Mouse (Mus musculus): ENCODE data around the gene Med12l. TPM values are rescaled to one million over a fixed set of nuclear protein-coding genes. Genes with fewer than 3 reads are reported as not detected.

Med12l gene
- polyA plus RNA-seq, 1 experiment from 2014 or later: 4.0 TPM

DNA sequence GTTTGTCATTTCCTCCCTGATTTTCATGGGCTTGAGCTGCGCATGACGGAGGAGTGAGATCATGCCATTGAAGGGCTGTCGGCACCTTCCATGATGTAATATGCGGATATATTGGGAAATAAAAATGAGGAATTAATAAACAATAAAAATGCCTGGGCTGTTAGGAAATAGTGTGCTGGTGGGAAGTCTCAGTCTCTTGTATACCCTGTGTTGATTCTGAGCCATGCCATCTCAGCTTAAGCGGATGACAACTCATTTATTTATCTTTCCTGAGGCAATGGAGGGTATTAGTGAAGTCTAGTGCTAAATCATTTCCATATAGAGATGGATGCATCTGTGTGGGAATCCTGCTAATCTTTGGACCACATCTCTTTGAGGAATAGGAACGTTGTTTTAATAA lies 242.4 kb downstream of the Med12l start:
- H3K4me3 ChIP-seq (replicated peaks): no peak overlapping the region
- no peak overlapping the region for H3K4me2 ChIP-seq (replicated peaks)
- H3K27me3 ChIP-seq: no peaks in the 10 kb centered on the region
- 93% methylated on average over 6 of the region's 6 CpGs for whole genome bisulfite sequencing
- no peak overlapping the region for H3K27ac ChIP-seq
- H3K9me3 ChIP-seq: no peaks in the 10 kb centered on the region
- H3K36me3 ChIP-seq: no peaks in the 10 kb centered on the region
- no peaks in the 10 kb centered on the region; the same call in 1 of the 2 replicates for H3K4me1 ChIP-seq (replicated peaks)
- H3K9ac ChIP-seq (replicated peaks): no peak overlapping the region
- no peak for ATAC-seq

DNA sequence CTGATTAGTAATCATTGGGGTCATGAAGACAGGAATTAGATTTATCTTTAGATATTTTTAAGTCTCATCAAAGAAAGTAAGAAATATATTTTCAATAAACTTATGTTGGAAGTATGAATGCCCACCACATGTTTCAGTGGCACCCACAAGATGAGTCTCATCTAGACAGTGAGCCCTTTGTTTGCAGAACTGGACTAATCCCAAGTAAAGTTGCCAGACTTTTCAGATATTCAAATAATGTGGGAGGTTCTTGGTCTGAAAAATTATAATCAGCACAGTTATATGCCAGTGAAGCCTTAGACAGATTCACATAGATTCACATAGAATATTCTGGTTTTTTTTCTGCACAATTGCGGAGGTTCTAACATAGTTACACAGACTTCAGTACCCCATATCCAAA lies 244.8 kb downstream of the Med12l start:
- Histone ChIP-seq H3K36me3 (no peaks in the 10 kb centered on the region), H3K27me3 (no peaks in the 10 kb centered on the region), H3K9ac (replicated peaks) (no peak overlapping the region), H3K27ac (no peak overlapping the region), H3K4me2 (replicated peaks) (no peak overlapping the region), H3K9me3 (no peaks in the 10 kb centered on the region), H3K4me1 (replicated peaks) (no peaks in the 10 kb centered on the region; the same call in 1 of the 2 replicates), H3K4me3 (replicated peaks) (no peak overlapping the region)
- ATAC-seq: no peak
- 96% methylated on average over 1 of the region's 1 CpGs for WGBS

GRCm38 (mm10) chr3:59257740-59258664 lies 252.4 kb downstream of the Med12l start:
- Histone ChIP-seq H3K27ac (no peak overlapping the region), H3K36me3 (0 out of 2 replicates have a peak, but pooled peaks cover 5% of the 10 kb centered on the region), H3K4me1 (replicated peaks) (peaks cover 13% of the 10 kb centered on the region), H3K9ac (replicated peaks) (no peak overlapping the region), H3K4me3 (replicated peaks) (no peak overlapping the region), H3K9me3 (no peaks in the 10 kb centered on the region), H3K4me2 (replicated peaks) (no peak overlapping the region), H3K27me3 (no peaks in the 10 kb centered on the region)
- WGBS: 91% methylated on average over 20 of the region's 20 CpGs
- ATAC-seq: no peak

GRCm38 (mm10) chr3:59260745-59261144 lies 255.1 kb downstream of the Med12l start:
- H3K4me2 ChIP-seq (replicated peaks): no peak overlapping the region
- no peaks in the 10 kb centered on the region for H3K27me3 ChIP-seq
- peaks cover 14% of the 10 kb centered on the region for H3K4me1 ChIP-seq (replicated peaks)
- no peak overlapping the region for H3K9ac ChIP-seq (replicated peaks)
- no peak for ATAC-seq
- 0 out of 2 replicates have a peak, but pooled peaks cover 5% of the 10 kb centered on the region for H3K36me3 ChIP-seq
- no peaks in the 10 kb centered on the region for H3K9me3 ChIP-seq
- no peak overlapping the region for H3K27ac ChIP-seq
- no peak overlapping the region for H3K4me3 ChIP-seq (replicated peaks)
- 78% methylated on average over 5 of the region's 5 CpGs for WGBS

- H3K27ac ChIP-seq: no peak overlapping the region
- WGBS: 32% methylated on average over 9 of the region's 9 CpGs
- H3K9ac ChIP-seq (replicated peaks): no peak overlapping the region
- H3K27me3 ChIP-seq: no peaks in the 10 kb centered on the region
- no peak overlapping the region for H3K4me2 ChIP-seq (replicated peaks)
- peak; percentile 15; the same call in 1 of the 2 replicates for ATAC-seq
- no peaks in the 10 kb centered on the region for H3K9me3 ChIP-seq
- peaks cover 14% of the 10 kb centered on the region for H3K4me1 ChIP-seq (replicated peaks)
- no peak overlapping the region for H3K4me3 ChIP-seq (replicated peaks)
- 0 out of 2 replicates have a peak, but pooled peaks cover 5% of the 10 kb centered on the region for H3K36me3 ChIP-seq
Measured at GRCm38 (mm10) chr3:59261709-59262472, 256.3 kb downstream of the Med12l start.

DNA sequence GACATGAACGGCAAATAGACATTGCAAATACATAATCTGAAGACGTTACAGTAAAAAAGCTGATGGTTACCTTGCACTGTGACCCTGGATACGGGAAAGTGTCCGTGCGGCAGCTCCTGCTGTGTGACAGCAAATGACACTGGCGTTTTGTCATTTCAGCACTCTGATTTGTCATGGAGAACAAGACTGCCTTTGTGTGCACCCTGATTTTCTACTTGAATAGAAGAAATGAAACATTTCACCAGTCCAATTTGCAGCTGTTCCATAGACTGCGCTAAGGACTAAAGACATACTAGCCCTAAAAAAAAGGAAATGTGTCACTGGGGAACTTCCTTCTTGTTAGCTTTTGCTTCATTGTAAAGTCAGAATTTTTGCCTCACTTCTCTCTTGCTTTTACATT lies 257.1 kb downstream of the Med12l start, which contains the start of gene P2ry12:
Gene P2ry12, minus strand, starts transcription at position 168 of the 400 bp plus-strand sequence.
- 16% methylated on average over 7 of the region's 7 CpGs for WGBS
- Histone ChIP-seq H3K36me3 (0 out of 2 replicates have a peak, but pooled peaks cover 5% of the 10 kb centered on the region), H3K27ac (no peak within 1 kb of the TSS), H3K9me3 (no peaks in the 10 kb centered on the region), H3K4me1 (replicated peaks) (peaks cover 14% of the 10 kb centered on the region), H3K9ac (replicated peaks) (no peak within 1 kb of the TSS), H3K4me3 (replicated peaks) (no peak within 1 kb of the TSS), H3K27me3 (no peaks in the 10 kb centered on the region), H3K4me2 (replicated peaks) (peak within 1 kb of the TSS; percentile 14; the same call in 1 of the 2 replicates)
- ATAC-seq: peak; percentile 57; the same call in 1 of the 2 replicates

DNA sequence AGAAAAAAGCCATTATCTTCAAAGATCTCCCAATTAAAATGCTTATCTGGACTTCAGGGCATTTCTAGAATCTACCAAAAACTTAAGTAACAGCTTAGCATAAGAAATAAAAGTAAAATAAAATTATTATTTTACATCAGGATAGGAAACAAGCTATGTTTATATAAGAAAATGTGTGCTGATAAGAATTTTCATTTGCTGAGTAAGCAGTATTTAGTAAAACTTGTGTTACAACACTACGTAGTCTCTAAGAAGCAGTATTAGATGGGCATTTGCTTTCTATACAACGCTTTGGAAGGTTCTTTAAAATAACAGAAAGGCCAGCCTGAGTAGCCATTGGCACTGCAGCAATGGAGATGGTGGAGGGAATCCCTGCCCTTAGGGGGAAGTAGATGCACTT lies 257.8 kb downstream of the Med12l start:
- Histone ChIP-seq H3K9ac (replicated peaks) (no peak overlapping the region), H3K27me3 (no peaks in the 10 kb centered on the region), H3K36me3 (no peaks in the 10 kb centered on the region), H3K4me3 (replicated peaks) (no peak overlapping the region), H3K9me3 (no peaks in the 10 kb centered on the region), H3K4me1 (replicated peaks) (peaks cover 14% of the 10 kb centered on the region), H3K27ac (no peak overlapping the region), H3K4me2 (replicated peaks) (no peak overlapping the region)
- ATAC-seq: no peak
- 93% methylated on average over 2 of the region's 2 CpGs for WGBS

DNA sequence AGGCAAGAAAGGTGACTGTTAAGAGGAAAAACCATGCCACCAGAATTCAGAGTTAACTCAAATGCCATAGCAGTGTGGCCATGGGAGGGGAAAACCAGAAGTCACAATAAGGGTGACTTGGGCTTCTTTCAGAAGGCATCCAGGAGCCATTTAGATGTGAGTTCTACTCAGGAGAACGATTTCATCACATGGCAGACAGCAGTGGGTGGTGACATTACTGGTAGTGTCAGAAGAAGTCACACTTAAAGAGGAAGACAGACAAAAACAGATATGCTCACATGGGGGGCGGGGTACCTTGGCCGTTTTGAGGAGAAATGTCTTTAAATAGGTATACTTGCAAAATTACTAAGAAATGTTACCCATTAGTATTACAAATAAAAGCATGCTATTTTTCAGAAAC lies 258.4 kb downstream of the Med12l start:
- no peaks in the 10 kb centered on the region for H3K9me3 ChIP-seq
- no peak overlapping the region for H3K27ac ChIP-seq
- H3K27me3 ChIP-seq: no peaks in the 10 kb centered on the region
- no peak for ATAC-seq
- no peaks in the 10 kb centered on the region for H3K36me3 ChIP-seq
- no peak overlapping the region for H3K9ac ChIP-seq (replicated peaks)
- no peak overlapping the region for H3K4me2 ChIP-seq (replicated peaks)
- H3K4me3 ChIP-seq (replicated peaks): no peak overlapping the region
- peaks cover 14% of the 10 kb centered on the region for H3K4me1 ChIP-seq (replicated peaks)
- WGBS: 82% methylated on average over 3 of the region's 3 CpGs

DNA sequence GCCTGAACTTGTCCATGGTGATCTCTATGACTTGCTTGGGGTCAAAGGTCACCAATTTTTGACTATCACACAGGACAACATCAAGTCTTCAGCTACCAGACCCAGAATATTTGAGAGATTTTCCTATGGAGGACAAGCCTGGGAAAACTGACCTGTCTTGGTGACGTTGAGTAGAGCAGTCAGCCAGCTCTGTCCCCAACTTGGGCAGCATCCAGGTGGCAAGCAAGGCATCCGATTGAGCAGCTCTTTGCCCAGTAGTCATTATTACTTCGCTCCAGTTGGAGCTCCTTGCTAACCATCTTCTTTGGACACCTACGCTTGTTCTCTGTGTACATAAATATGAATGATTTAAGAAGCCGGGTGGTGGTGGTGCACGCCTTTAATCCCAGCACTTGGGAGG lies 265.2 kb downstream of the Med12l start:
- Histone ChIP-seq H3K27me3 (no peaks in the 10 kb centered on the region), H3K9ac (replicated peaks) (no peak overlapping the region), H3K9me3 (no peaks in the 10 kb centered on the region), H3K27ac (no peak overlapping the region), H3K4me3 (replicated peaks) (no peak overlapping the region), H3K4me1 (replicated peaks) (no peaks in the 10 kb centered on the region), H3K36me3 (peaks cover 7% of the 10 kb centered on the region; the same call in 1 of the 2 replicates), H3K4me2 (replicated peaks) (no peak overlapping the region)
- 95% methylated on average over 6 of the region's 6 CpGs for WGBS
- ATAC-seq: no peak

- Histone ChIP-seq H3K36me3 (0 out of 2 replicates have a peak, but pooled peaks cover 6% of the 10 kb centered on the region), H3K4me2 (replicated peaks) (no peak overlapping the region), H3K27me3 (no peaks in the 10 kb centered on the region), H3K4me3 (replicated peaks) (no peak overlapping the region), H3K4me1 (replicated peaks) (peaks cover 8% of the 10 kb centered on the region; the same call in 1 of the 2 replicates), H3K9me3 (no peaks in the 10 kb centered on the region), H3K9ac (replicated peaks) (no peak overlapping the region), H3K27ac (no peak overlapping the region)
- WGBS: 8% methylated on average over 3 of the region's 3 CpGs
- ATAC-seq: peak; percentile 53; the same call in 1 of the 2 replicates
Measured at GRCm38 (mm10) chr3:59277502-59278253, 272.1 kb downstream of the Med12l start.

GRCm38 (mm10) chr3:59278254-59278533 lies 272.6 kb downstream of the Med12l start:
- Histone ChIP-seq H3K27ac (no peak overlapping the region), H3K4me2 (replicated peaks) (no peak overlapping the region), H3K9me3 (no peaks in the 10 kb centered on the region), H3K4me1 (replicated peaks) (peaks cover 8% of the 10 kb centered on the region; the same call in 1 of the 2 replicates), H3K36me3 (0 out of 2 replicates have a peak, but pooled peaks cover 6% of the 10 kb centered on the region), H3K9ac (replicated peaks) (no peak overlapping the region), H3K4me3 (replicated peaks) (no peak overlapping the region), H3K27me3 (no peaks in the 10 kb centered on the region)
- WGBS: 81% methylated on average over 3 of the region's 3 CpGs
- ATAC-seq: no peak

Data from midbrain, embryonic 13.5 days (tissue).